Mouse (Mus musculus) kidney, adult 2 months (tissue): Measurements from ENCODE around the gene Smim15.

Experiments used
- CTCF ChIP-seq: fragments of 200-500 bp; conservative IDR thresholded peaks from 2 replicates; pipeline ENCODE4 v1.5.1; 2011; ENCODE audit warnings: low read depth, mild to moderate bottlenecking, control low read depth, low read length, moderate library complexity, mixed read lengths; ENCODE audit not compliant: insufficient read depth, insufficient read length
- POLR2A ChIP-seq: fragments of 200-500 bp; IDR thresholded peaks from one replicate; pipeline ENCODE4 v1.6.1; 2011; ENCODE audit warnings: low read depth, low read length, control low read depth

DNA sequence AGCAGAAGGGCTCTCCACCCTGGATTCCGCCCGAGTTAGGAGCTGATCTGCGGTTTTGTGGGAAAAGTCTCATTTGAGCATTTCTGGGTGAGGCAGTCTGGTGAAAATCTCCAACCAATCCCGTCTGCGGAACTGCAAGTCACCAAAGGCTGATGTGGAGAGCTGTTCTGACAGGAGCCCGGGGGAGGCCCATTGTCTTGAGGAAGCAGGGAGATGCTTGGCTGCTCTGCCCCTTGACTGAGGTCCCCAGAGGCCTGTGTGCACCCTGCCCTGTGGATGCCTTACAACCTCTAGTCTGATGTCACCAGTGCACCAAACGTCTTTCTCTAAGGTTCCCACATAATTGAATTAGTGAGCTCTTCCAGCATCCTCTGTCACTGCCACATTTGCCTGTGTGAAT is 49.0 kb upstream of the Smim15 start:
- TF ChIP-seq CTCF (no peak), POLR2A (no peak)
